Mouse (Mus musculus) adrenal gland, postnatal 14 days (tissue): ENCODE data around the gene Hrg. TPM values are rescaled to one million over a fixed set of nuclear protein-coding genes. Genes with fewer than 3 reads are reported as not detected.

Experiments
- DNase-seq: peaks from one replicate; pipeline ENCODE4 v3.0.0; 2021; ENCODE audit warnings: mixed read lengths
- total RNA-seq: library from RNA; stranded (reverse); gene quantifications from 2 replicates; pipeline ENCODE4 v1.2.3, GENCODE M21; 2021

The Hrg gene
- total RNA-seq, 1 experiment from 2014 or later: 153 TPM

DNA sequence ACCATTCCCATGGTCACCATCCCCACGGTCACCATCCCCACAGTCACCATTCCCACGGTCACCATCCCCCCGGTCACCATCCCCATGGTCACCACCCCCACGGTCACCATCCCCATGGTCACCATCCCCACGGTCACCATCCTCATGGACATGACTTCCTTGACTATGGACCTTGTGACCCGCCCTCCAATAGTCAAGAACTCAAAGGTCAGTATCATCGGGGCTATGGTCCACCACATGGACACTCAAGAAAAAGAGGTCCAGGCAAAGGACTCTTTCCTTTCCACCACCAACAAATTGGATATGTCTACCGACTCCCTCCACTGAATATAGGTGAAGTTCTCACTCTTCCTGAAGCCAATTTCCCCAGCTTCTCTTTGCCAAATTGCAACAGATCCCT, 10.2 kb downstream of the Hrg start:
- no peak for DNase-seq

DNA sequence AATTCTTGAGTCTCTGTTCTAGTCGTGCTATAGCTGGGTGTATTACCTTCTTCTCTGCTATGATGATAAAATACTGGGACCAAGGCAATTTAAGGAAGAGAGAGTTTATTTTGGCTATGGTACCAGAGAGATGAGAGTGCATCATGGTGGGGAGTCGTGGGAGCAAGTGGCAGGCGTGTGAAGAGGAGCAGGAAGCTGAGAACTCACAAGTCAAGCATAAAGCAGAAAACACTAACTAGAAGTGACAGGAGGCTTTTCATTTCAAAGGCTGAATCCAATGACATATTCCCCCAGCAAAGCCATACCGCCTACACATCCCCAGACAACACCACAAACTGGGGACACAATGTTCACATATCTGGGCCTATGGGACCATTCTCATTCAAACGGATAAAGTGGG, 11.4 kb downstream of the Hrg start:
- DNase-seq: no peak

DNA sequence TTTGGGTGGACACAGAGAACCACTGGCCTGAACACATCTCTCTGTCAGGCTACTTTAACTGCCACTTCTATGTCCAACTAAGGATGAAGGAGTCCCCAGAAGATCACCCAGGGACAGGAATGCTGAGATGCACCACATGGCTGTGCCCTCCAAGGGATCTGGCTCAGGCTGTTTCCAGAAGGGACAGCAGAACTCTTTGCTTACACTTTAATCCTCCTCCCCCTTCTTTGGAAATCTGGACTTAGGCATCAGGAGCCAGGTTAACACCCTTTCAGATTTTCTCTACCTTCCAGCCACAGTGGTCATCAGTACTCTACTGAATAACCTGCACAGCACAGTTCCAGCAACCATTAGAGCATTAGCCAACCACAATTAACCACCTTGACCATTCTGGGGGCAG, 12.4 kb downstream of the Hrg start:
- no peak for DNase-seq

DNA sequence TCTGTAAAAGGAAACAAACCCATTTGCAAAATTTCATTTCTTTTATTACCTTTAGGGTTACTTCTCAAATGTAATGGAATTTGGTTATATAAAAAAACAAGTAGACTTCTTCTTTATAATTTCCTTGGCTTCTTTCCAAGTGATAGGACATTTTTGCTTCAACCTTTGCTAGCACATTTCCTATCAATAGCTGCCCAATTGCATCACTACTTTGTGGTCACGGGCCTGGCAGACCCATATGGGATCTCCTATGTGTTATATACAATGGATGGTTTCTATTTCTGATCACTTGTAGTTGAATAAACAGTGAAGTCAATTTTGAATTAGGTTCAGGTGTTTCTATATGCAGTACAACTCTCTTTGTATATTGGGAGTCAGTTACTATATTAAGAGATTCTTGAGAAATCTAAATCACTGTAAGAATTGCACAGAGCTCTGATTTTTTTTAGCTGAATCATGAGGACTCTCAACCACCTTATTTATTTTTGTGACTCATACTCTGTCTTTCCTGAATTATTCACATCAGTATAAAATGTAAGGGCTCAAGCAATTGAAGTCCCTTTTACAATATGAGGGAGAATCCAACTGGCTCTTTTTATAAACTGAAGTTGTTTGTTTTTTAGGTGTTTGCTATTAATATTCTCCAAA, 16.6 kb downstream of the Hrg start:
- DNase-seq: no peak

DNA sequence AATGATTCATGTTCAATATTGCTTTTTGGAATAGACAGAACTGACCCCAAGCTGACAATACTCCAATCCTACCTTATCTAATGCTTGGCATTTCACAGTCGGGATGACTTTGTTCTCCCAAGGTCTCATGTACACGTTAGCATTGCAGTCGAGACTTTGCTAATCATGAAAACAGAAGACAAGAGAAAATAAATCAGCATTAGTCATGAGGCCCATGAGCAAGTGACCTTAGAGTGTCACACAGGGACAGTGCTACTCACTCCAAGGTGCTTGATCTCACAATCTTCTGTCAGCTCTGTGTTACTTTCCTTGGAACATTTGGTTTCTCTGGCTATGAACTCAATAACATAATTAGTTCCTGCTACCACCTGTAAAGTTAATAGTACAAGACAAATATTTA, 46.1 kb downstream of the Hrg start:
- peak; percentile 28 for DNase-seq

Other genes starting within 250 kb of the Hrg start
- not detected in 2 replicates for gene Crygs, start 139.5 kb upstream of the Hrg start, total RNA-seq
- gene Tbccd1, start 93.4 kb upstream of the Hrg start, total RNA-seq: 18.3 and 18.5 TPM in 2 replicates
- gene Dnajb11, start 93.2 kb upstream of the Hrg start, total RNA-seq: 73.5 and 73.9 TPM in 2 replicates
- gene Ahsg, start 59.8 kb upstream of the Hrg start, total RNA-seq: 223 and 3,596 TPM in 2 replicates
- 30.2 and 120 TPM in 2 replicates for gene Fetub, start 32.7 kb upstream of the Hrg start, total RNA-seq
- 28.3 and 64.6 TPM in 2 replicates for gene Kng2, start 78.4 kb downstream of the Hrg start, total RNA-seq
- 13.1 and 215 TPM in 2 replicates for gene Kng1, start 106.8 kb downstream of the Hrg start, total RNA-seq
- gene Eif4a2, start 156.4 kb downstream of the Hrg start, total RNA-seq: 360 and 379 TPM in 2 replicates
- 14.5 and 15.2 TPM in 2 replicates for gene Rfc4, start 176.7 kb downstream of the Hrg start, total RNA-seq
- gene Adipoq, start 195.5 kb downstream of the Hrg start, total RNA-seq: 317 and 319 TPM in 2 replicates